ENCODE assay signal across 17 mouse cellular contexts in the genomic region with DNA sequence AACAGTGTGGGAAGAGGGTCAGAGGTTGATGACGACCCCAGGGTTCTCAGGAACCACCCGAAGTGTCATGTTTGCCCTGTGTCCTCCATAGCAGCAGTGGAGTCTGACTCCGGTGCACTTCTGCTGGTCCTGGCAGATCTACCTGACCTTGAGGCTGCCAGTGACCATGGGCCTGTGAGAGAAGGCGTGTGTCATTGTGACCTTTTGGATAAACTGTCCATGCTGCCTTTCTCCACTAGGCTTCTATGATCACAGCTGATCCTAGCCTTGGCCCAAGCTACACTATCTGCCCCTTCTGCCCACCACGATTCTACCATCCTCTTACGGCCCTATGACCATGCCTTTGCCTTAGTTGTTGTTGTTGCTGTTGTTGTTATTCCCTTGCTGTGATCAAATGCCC.
"Had no signal": no experiment of that assay in that cellular context is flagged by ENCODE, and none has a peak within 500 bp of the region (broad histone marks: within the 10 kb centered on the region; RNA-seq: fewer than 3 reads in every experiment).

No protein-coding gene starts in this region.

- H3K4me3 ChIP-seq: left cerebral cortex, adult 2 months; liver, embryonic 13.5 days; midbrain, embryonic 12.5 days; midbrain, embryonic 15.5 days; neural tube, embryonic 12.5 days; neural tube, embryonic 15.5 days; stomach, embryonic 15.5 days had no signal

- H3K9me3 ChIP-seq: liver, embryonic 13.5 days; midbrain, embryonic 15.5 days; neural tube, embryonic 12.5 days; neural tube, embryonic 15.5 days; stomach, embryonic 15.5 days had no signal

- H3K36me3 ChIP-seq: liver, embryonic 13.5 days; midbrain, embryonic 12.5 days; midbrain, embryonic 15.5 days; neural tube, embryonic 12.5 days; neural tube, embryonic 15.5 days; stomach, embryonic 15.5 days had no signal

- H3K27ac ChIP-seq: left cerebral cortex, adult 2 months; liver, embryonic 13.5 days; macrophage; midbrain, embryonic 12.5 days; midbrain, embryonic 15.5 days; neural tube, embryonic 12.5 days; neural tube, embryonic 15.5 days; stomach, embryonic 15.5 days had no signal

- H3K4me1 ChIP-seq: liver, embryonic 13.5 days; midbrain, embryonic 12.5 days; midbrain, embryonic 15.5 days; neural tube, embryonic 12.5 days; neural tube, embryonic 15.5 days; stomach, embryonic 15.5 days had no signal

- DNase-seq: kidney, adult 9 months; kidney, postnatal 14 days; kidney, postnatal 4 days; layer of hippocampus, adult 9-11 months; layer of hippocampus, postnatal 36 days; liver, embryonic 13.5 days; lung, embryonic 14.5 days; right cerebral cortex, postnatal 25 days; spleen, adult 18-20 months; thymus, postnatal 25 days had no signal

- H3K27me3 ChIP-seq: liver, embryonic 13.5 days; midbrain, embryonic 12.5 days; midbrain, embryonic 15.5 days; neural tube, embryonic 12.5 days; neural tube, embryonic 15.5 days; stomach, embryonic 15.5 days had no signal
